Mouse (Mus musculus) gastrocnemius, postnatal 4 days (tissue): Measurements from ENCODE around the gene Sema5b. TPM values are rescaled to one million over a fixed set of nuclear protein-coding genes. Genes with fewer than 3 reads are reported as not detected.
A peak's percentile ranks its signal among the peaks of the same experiment; 100 is the strongest.

Experiments used
- DNase-seq, 2 experiments: peaks; one replicate each; pipeline ENCODE4 v3.0.0; 2021 to 2022; ENCODE audit warnings: low spot score in 2 of 2, mixed read lengths in 2 of 2
- long read RNA-seq, 2 experiments: library from polyadenylated mRNA; stranded (forward); transcript quantifications; one replicate each; pipeline ENCODE4 v2.0.0; 2021
- total RNA-seq, 2 experiments: library from RNA; stranded (reverse); gene quantifications; 2 replicates each; pipeline ENCODE4 v1.2.3; 2021

Sema5b gene
- 1 to 10 TPM; 6.8 to 7.2 TPM for total RNA-seq
- long read RNA-seq, experiment 1, full-length matches to known transcripts, result 5 of 11 reads
- long read RNA-seq, experiment 1, partial matches to known transcripts, result 5 of 11 reads
- long read RNA-seq, experiment 1, other reads (novel, unspliced or antisense), result 1 of 11 reads
- long read RNA-seq, experiment 2, full-length matches to known transcripts, result 3 of 11 reads
- long read RNA-seq, experiment 2, partial matches to known transcripts, result 2 of 11 reads
- long read RNA-seq, experiment 2, other reads (novel, unspliced or antisense), result 6 of 11 reads

- DNase-seq, result peak; percentile 48 to 57
Measured at GRCm38 (mm10) chr16:35541117-35541641, at the start of gene Sema5b. Gene Sema5b, plus strand, starts transcription at chr16:35541145.

DNA sequence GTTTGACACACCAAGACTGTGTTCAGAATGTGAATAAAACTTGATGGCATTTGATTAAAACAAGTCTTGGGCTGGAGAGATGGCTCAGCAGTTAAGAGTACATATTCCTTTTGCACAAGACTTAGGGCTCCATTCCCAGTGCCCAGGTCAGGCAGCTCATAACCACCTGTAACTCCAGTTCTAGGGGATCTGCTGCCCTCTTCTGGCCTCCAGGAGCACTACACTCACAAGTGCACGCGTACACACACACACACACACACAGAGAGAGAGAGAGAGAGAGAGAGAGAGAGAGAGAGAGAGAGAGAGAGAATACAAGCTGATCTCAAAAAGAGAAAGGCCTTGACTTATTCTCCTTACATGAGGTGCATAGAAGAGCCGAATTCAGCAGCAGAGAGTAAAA lies 40.6 kb upstream of the Sema5b start:
- DNase-seq, result no peak

DNA sequence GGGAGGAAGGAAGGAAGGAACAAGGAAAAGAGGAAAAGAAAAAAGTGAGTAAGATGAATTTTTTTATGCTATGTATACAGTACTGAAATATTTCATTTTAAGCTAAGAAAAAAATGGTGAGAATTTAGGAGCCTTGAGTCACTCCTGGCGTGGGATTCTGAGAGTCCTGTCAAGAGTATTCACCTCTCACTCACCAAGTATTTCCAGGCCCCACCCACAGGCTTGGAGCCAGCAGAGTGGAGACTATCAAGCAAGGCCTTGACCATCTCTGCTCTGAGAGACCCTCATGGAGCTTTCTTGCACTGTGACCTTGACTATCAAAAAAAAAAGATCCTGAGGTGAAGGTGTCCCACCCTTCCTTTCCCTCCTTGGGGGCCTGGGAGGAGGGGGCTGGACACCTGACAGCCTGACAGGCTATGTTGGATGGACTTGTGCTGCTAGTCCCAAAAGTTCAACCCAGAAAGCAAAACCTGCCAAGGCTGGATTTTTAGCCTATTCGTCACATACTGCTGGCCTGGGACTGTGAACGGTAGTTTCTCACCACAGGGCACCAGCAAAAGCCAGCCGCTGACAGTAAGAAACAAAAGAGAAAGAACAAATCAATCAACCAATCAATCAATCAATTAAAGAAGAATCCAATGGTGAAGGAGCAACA lies 39.7 kb upstream of the Sema5b start:
- no peak for DNase-seq

GRCm38 (mm10) chr16:35502456-35502855 lies 38.5 kb upstream of the Sema5b start:
- no peak for DNase-seq

DNA sequence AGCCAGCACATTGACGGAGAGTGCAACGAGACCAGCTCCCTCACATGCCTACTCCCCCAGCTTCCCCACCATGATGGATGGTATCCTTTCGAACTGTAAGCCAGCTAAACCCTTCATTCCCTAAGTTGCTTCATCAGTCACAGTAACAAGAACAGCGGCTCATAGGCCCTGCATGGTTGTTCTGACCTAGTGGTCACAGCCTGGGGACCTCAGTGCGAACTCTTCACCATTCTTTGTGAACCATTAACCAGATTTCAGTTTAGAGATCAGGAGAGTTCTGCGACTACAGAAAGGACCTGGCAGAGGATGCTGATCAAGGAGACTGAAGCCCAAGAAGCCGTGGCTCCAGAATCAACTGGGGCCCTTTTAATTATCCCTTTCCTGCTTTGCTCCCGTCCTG lies 36.7 kb upstream of the Sema5b start:
- no peak for DNase-seq

GRCm38 (mm10) chr16:35505786-35506185 lies 35.2 kb upstream of the Sema5b start:
- DNase-seq, result no peak

DNA sequence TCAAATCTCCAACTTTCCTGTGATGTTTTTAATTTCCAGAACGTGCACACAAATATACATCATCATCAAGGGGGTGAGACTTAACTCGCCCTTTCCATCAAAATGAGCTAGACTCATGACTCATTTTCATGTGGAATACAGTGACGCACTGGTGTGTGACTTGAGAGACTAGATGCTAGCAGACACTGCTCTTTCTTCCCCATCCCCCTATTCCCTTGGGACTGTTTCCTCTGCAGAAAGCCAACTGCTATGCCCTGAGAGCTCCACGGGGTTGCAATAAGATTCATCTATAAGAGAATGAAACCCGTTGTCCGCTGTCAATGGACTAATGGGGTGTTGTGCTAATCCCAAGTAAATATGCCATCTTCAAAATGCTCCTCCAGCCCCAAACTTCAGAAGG lies 32.4 kb upstream of the Sema5b start:
- DNase-seq, result no peak

DNA sequence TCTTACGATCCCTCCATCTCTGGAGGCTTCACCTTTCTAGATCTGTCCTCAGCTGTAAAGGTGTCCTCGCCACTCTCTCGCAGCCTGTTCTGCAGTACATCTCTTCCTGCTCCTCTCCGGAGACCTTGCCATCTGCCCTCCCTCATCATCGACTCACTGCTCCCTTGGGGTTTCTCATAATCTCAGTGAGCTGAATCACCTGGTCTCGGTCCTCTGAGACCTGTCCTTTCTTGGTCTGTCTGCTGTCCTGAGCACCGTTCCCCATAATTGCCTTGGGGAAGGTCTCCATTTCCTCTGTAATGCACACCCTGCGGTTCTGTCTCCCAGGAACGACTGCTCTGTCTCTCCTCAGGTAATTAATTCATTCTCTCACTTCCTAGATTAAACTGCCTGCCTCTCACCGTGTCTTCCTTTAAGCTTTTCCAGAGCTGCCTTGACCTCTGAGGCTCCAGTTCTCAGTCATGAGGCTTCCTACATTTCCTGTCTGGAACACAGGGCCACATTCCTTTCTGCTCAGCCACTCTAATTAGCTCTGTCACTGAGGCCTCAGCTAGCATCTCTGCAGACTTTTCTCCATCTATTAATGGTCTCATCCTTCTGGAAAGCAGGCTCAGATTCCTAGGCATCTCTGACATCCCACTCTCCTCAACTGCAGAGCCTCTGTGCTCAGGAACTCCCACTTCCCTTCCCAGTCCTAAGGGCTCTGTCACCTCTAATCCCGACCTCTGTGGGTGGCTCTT lies 31.4 kb upstream of the Sema5b start:
- DNase-seq, result no peak

DNA sequence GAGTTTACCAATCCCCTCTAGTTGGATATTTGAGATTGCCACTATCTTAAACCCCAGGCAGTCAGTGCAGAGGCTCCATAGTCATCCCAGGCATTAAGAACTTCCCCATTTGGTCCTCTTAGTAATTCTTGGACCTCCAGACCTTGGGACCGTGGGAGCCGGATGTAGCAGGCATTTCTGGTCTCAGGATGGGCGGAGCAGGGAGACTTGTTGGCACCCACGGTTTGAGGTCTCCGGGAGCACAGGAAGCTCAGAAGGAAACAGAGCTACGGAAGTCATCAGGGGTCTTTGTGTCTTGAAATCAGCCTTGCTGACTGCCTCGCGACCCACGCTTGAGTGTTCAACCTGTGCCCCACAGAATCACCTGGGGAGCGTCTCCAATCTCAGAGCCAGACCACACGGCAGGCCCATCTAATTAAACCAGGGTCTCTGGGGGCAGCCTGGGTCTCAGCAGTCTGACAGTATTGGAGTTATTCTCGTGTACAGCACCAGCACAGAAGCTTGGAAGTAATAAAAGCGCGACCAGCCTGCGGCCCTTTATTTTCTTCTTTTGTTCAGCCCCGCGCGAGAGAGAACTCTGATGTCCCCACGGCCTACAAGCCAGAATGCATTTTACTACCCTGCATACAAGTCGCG lies 24.9 kb upstream of the Sema5b start:
- DNase-seq, result no peak

DNA sequence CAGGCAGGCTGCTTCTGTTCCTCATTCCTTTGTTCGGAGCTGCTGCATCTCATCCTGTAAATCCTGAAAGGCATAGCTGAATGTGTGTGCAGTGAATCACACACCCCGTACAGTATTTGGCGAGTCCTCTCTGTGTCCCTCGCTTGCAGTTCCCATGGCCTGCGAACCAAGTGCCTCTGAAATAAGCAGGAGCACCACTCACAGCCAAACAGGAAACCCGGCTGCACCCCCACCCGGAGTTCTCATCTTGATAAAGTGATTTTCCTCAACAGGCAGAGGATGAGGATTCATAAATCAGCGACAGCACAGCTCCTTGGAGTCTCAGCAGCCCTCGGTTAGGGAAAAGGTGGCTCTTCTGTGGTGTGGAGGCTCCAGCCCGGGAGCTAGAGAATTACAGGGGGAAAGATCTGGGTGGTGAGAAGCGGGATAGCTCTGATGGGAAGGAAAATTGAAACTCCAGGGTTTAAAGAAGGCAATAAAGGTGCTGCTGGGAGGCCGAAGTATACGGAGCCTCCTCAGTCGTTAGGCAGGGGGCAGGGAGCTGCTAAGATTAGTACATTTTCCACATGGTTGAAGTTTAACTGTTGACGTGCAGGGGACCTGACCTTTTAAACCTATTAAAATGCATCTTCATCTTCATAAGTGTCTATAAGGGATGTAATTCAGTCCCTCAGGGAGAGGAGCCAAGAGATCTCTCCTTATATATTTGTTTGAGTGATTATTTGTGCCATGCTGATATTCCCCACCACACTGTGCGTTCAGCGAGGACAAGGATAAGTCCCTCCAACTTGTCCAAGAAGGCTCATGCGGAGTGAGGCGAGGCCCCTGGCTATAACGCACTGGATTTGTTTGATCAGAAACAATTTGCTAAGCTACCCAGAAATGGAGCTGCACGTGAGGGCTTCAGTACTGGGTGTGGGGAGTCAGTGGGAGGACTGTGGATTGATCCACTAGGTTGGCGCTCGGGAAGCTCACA lies 22.7 kb upstream of the Sema5b start:
- no peak for DNase-seq

DNA sequence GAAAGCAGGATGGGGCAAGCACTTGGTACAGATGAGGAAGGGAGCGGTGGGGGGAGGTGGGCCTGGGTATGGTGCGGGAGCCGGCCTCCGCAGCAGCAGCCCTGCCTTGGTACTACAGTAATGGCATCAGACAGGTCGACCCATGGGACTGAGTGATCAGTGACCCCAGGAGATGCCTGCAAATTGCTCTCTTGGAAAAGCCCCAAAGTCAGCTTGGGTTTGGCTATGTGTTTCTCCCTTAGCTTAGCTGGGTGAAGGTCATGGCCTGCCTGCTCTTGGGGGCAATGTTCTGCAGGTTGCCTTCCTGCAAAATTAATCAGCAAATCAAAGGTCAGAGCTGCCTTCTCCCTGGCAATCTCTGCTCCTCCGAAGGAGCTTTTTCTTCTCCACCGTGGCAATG lies 21.7 kb upstream of the Sema5b start:
- DNase-seq, result no peak

DNA sequence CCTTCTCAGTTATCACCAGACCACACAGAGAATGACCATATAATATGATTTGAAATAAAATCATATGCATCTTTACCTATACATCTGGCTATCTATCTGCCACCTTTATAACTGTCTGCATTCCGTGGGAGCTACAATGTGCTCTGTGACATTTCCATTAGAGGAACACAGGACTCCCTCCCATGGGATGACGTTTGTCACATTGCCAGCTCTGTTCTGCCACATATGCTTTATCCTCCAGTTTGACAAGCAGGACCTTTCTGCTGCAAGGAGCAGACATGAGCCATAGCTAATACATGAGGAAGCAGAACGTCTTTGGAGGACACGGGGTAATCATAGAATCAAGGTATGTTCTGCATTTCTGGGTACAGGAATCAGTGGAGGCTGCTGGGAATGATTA lies 16.7 kb upstream of the Sema5b start:
- no peak for DNase-seq

DNA sequence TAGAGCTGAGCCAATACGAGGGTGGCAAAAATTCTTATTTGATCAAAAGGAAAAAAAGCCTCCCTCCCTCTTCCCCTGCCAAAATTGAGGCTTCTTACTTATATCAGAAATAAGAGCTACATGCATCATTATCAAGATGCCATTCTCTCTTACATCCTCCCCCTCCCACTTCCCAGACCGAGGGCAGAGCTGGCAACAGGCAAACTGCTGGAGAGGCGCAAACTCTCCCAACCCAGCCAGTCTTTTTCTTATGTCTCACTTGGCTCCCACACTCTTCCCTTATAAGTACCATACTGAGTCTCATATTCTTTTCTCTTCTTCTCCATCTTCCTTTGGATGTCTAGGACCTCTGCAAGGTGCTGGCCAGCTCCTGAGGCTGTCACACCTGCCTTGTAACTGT lies 6.3 kb upstream of the Sema5b start:
- no peak for DNase-seq

DNA sequence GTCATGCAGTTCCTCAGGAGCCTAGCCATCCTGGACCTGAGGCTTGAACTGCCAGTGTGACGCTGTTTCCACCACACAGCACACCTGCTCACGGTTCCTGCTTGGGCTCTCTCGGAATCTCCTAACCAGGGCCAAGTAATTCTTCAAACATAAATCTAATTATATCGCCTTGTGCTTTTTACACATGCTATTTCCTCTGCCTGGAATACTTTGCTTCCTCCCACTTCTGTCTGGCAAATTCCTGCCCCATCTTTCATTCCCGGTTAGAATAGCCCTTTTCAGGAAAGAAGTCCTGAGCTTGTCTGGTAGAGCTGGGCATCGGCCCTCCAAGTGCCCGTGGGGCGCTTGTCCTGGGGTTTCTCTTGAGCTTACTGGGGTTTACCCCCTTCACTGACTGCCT lies 3.3 kb upstream of the Sema5b start:
- no peak for DNase-seq

GRCm38 (mm10) chr16:35539041-35539440 lies 1.9 kb upstream of the Sema5b start:
- no peak for DNase-seq

GRCm38 (mm10) chr16:35540333-35541116 lies 420 bp upstream of the Sema5b start:
- DNase-seq, result peak in 1 of 2 experiments; percentile 18

GRCm38 (mm10) chr16:35541661-35542420 lies 896 bp downstream of the Sema5b start:
- DNase-seq, result peak; percentile 23 to 33

DNA sequence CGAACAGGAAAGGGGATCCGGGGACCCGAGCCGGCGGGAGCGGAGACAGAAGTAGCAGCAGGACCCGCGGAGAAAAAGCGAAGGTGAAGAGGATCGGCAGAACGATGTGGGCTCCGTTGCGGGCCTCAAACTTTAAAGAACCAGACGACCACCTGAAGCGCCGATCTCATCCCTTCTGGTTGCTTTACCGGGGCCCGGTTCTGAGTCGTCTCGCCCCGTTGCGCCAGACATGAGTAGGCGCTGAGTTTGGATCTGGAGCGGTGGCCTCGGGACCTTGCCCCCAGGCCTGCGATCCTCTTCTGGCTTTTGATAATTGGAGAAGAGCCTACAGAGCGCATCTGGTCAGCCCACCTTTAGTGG lies 1.5 kb downstream of the Sema5b start:
- DNase-seq, result no peak

- no peak for DNase-seq
Measured at GRCm38 (mm10) chr16:35545723-35546122, 4.8 kb downstream of the Sema5b start.
